Mouse (Mus musculus) small intestine, adult 2 months (tissue): ENCODE results near the gene Kcnq4. TPM values are rescaled to one million over a fixed set of nuclear protein-coding genes. Genes with fewer than 3 reads are reported as not detected.

Experiments used
- H3K27ac ChIP-seq: fragments of 200-500 bp; 2 replicates; pipeline ENCODE4 v1.5.1; 2012; ENCODE audit warnings: low read depth, low read length, control low read depth, inconsistent platforms; ENCODE audit not compliant: insufficient read depth
- H3K27me3 ChIP-seq: fragments of 200-500 bp; 2 replicates; pipeline ENCODE4 v1.6.1; 2012; ENCODE audit warnings: mild to moderate bottlenecking, moderate library complexity, low read length, inconsistent platforms; ENCODE audit not compliant: control insufficient read depth, insufficient read depth
- H3K36me3 ChIP-seq: fragments of 200-500 bp; 2 replicates; pipeline ENCODE4 v1.6.1; 2012; ENCODE audit warnings: mild to moderate bottlenecking, low read length, control low read depth, inconsistent platforms; ENCODE audit not compliant: control insufficient read depth, insufficient read depth
- H3K4me1 ChIP-seq: fragments of 200-500 bp; 2 replicates; pipeline ENCODE4 v1.6.1; 2012; ENCODE audit warnings: low read length, inconsistent platforms, mixed read lengths; ENCODE audit not compliant: control insufficient read depth, insufficient read depth, insufficient read length
- H3K4me3 ChIP-seq: fragments of 200-500 bp; 2 replicates; pipeline ENCODE4 v1.5.1; 2012; ENCODE audit warnings: low read depth, mild to moderate bottlenecking, control low read depth, inconsistent platforms, low read length, moderate library complexity
- CTCF ChIP-seq: fragments of 200-500 bp; IDR thresholded peaks from 2 replicates; pipeline ENCODE4 v1.5.1; 2012; ENCODE audit warnings: low read depth, mild to moderate bottlenecking, control low read depth, inconsistent platforms, low read length, moderate library complexity, mixed read lengths; ENCODE audit not compliant: insufficient replicate concordance, insufficient read length; ENCODE audit errors: extremely low read depth
- POLR2A ChIP-seq: fragments of 200-500 bp; IDR thresholded peaks from 2 replicates; pipeline ENCODE4 v1.6.1; 2012; ENCODE audit warnings: low read depth, mild to moderate bottlenecking, control low read depth, inconsistent platforms, low read length, moderate library complexity
- WGBS: fragments of 180-500 bp; shearing (Covaris S2); methylation state at CpG from one replicate; pipeline ENCODE4 v1.1.7; 2018; 5-methylcytosine and 5-hydroxymethylcytosine counted together
- polyA plus RNA-seq: library from polyadenylated mRNA; depleted of rRNA; stranded (reverse); fragments of >200 nt; gene quantifications from 2 replicates; pipeline ENCODE4 v1.2.3, GENCODE M21; 2012

Gene Kcnq4
- polyA plus RNA-seq, 1 experiment, result 4.3 TPM

GRCm38 (mm10) chr4:120692717-120693116 is 55.7 kb downstream of the Kcnq4 start:
- Histone ChIP-seq H3K27ac (no peak overlapping the region), H3K36me3 (no peaks in the 10 kb centered on the region), H3K4me3 (no peak overlapping the region), H3K4me1 (peaks cover 2% of the 10 kb centered on the region), H3K27me3 (no peaks in the 10 kb centered on the region)
- peak; percentile 63; the same call in 1 of the 2 replicates for TF ChIP-seq CTCF
- TF ChIP-seq POLR2A, result no peak
- WGBS, result 45% methylated on average over 10 of the region's 10 CpGs

- Histone ChIP-seq H3K36me3 (no peaks in the 10 kb centered on the region), H3K27ac (no peak overlapping the region), H3K27me3 (no peaks in the 10 kb centered on the region), H3K4me1 (no peaks in the 10 kb centered on the region; the same call in 1 of the 2 replicates), H3K4me3 (no peak overlapping the region)
- TF ChIP-seq POLR2A (no peak), CTCF (no peak)
- 27% methylated on average over 6 of the region's 6 CpGs for WGBS
Measured at GRCm38 (mm10) chr4:120689317-120689716, 59.1 kb downstream of the Kcnq4 start.

- Histone ChIP-seq H3K27ac (no peak overlapping the region), H3K4me3 (no peak overlapping the region), H3K36me3 (no peaks in the 10 kb centered on the region), H3K4me1 (no peaks in the 10 kb centered on the region; the same call in 1 of the 2 replicates), H3K27me3 (no peaks in the 10 kb centered on the region)
- TF ChIP-seq POLR2A (no peak), CTCF (no peak)
- 53% methylated on average over 6 of the region's 6 CpGs for WGBS
Measured at GRCm38 (mm10) chr4:120687282-120687681, 61.1 kb downstream of the Kcnq4 start.

GRCm38 (mm10) chr4:120683278-120683997 is 65.0 kb downstream of the Kcnq4 start:
- no peak overlapping the region for H3K4me3 ChIP-seq
- 55% methylated on average over 9 of the region's 9 CpGs for WGBS
- no peak overlapping the region for H3K27ac ChIP-seq
- no peak for TF ChIP-seq POLR2A
- no peak for TF ChIP-seq CTCF
- no peaks in the 10 kb centered on the region for H3K4me1 ChIP-seq
- no peaks in the 10 kb centered on the region for H3K27me3 ChIP-seq
- no peaks in the 10 kb centered on the region for H3K36me3 ChIP-seq

- 42% methylated on average over 10 of the region's 10 CpGs for WGBS
- Histone ChIP-seq H3K27ac (no peak overlapping the region), H3K4me3 (no peak overlapping the region), H3K36me3 (no peaks in the 10 kb centered on the region), H3K4me1 (no peaks in the 10 kb centered on the region), H3K27me3 (no peaks in the 10 kb centered on the region)
- TF ChIP-seq CTCF (peak; percentile 90; the same call in 1 of the 2 replicates), POLR2A (no peak)
Measured at GRCm38 (mm10) chr4:120682168-120682567, 66.2 kb downstream of the Kcnq4 start.

- Histone ChIP-seq H3K36me3 (no peaks in the 10 kb centered on the region), H3K4me3 (no peak overlapping the region), H3K27me3 (no peaks in the 10 kb centered on the region), H3K27ac (no peak overlapping the region), H3K4me1 (no peaks in the 10 kb centered on the region)
- TF ChIP-seq CTCF (peak; percentile 80; the same call in 1 of the 2 replicates), POLR2A (no peak)
- WGBS, result 45% methylated on average over 7 of the region's 7 CpGs
Measured at GRCm38 (mm10) chr4:120680953-120681352, 67.5 kb downstream of the Kcnq4 start.

- no peak overlapping the region for H3K4me3 ChIP-seq
- H3K36me3 ChIP-seq, result no peaks in the 10 kb centered on the region
- H3K4me1 ChIP-seq, result no peaks in the 10 kb centered on the region
- TF ChIP-seq CTCF (no peak), POLR2A (no peak)
- WGBS, result 56% methylated on average over 2 of the region's 2 CpGs
- H3K27me3 ChIP-seq, result no peaks in the 10 kb centered on the region
- H3K27ac ChIP-seq, result no peak overlapping the region
Measured at GRCm38 (mm10) chr4:120675640-120676039, 72.8 kb downstream of the Kcnq4 start.
